Mouse (Mus musculus): ENCODE results near the gene Cnih1. TPM values are rescaled to one million over a fixed set of nuclear protein-coding genes. Genes with fewer than 3 reads are reported as not detected.
A peak's percentile ranks its signal among the peaks of the same experiment; 100 is the strongest.
"Not testable (repeated sequence)": the region's sequence is repeated elsewhere in the genome, so short reads cannot be mapped to it uniquely, and the experiment has no call there.

Gene Cnih1
- 10 to 100 TPM; 80.1 to 80.9 TPM for total RNA-seq (2021)
- long read RNA-seq, experiment 1, transcript Cnih1-201 (5 exons, 1,538 nt): major isoform, 34 of 52 reads
- long read RNA-seq, experiment 1, transcript Cnih1-202 (6 exons, 789 nt): minor isoform, 11 of 52 reads
- long read RNA-seq, experiment 1, partial matches to known transcripts: 0 of 52 reads
- long read RNA-seq, experiment 1, other reads (novel, unspliced or antisense): 7 of 52 reads
- long read RNA-seq, experiment 2, transcript Cnih1-202 (6 exons, 789 nt): minor isoform, 12 of 44 reads
- long read RNA-seq, experiment 2, transcript Cnih1-201 (5 exons, 1,538 nt): major isoform, 27 of 44 reads
- long read RNA-seq, experiment 2, partial matches to known transcripts: 0 of 44 reads
- long read RNA-seq, experiment 2, other reads (novel, unspliced or antisense): 5 of 44 reads

- Histone ChIP-seq H3K4me3 (peak within 1 kb of the TSS; percentile 62), H3K27ac (peak within 1 kb of the TSS; percentile 92)
- DNase-seq (ENCODE audit: extremely low spot score in 1 of 2, low spot score in 2 of 2): peak; percentile 92 to 93
- intact Hi-C loops (cut with DNase I): loop anchor here (2.0 kb wide), 1 partner anchor 35 kb away; the partner anchor contains the start of gene Gmfb
- TF ChIP-seq CTCF (IDR thresholded peaks at IDR 0.05): peak; percentile 96
These were observed at the start of gene Cnih1 for GRCm38 (mm10) chr14:46787787-46788504. Gene Cnih1 (minus strand): TSS chr14:46788411.

- intact Hi-C loops (cut with DNase I): loop anchor here (1.0 to 5.0 kb wide), 2 partner anchors 10 to 255 kb away; partner anchors contain the start of gene Gmfb
- TF ChIP-seq CTCF (IDR thresholded peaks at IDR 0.05): no peak; the same call in 1 of the 2 replicates
- H3K4me3 ChIP-seq: peak overlapping the region; percentile 99
- DNase-seq (ENCODE audit: extremely low spot score in 1 of 2, low spot score in 2 of 2): peak in 1 of 2 experiments; percentile 22
- peak overlapping the region; percentile 87 for H3K27ac ChIP-seq
These were observed 44.4 kb upstream of the Cnih1 start for GRCm38 (mm10) chr14:46832354-46833272.

DNA sequence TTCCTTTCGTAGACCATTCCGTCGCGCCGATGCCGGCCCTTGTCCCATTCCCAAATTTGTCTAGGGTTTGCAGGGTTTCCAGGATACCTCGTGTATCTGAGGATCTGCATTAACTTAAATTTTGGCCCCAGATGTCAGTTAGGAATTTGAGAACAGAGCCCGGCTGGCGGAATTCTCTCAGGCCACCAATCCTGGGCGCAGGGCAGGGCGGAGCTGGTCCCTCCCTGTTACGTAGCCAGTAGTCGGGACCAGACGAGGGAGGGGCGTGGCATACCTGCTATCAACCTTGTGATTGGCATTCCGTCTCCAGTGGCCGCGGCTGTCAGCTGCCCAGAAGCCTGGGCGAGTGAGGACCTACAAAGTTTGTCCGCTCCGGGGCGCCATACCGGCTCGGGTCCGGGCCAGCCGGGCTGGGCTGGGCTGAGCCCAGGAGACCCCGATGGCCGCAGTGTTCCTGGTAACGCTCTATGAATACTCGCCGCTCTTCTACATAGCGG is 43.7 kb upstream of the Cnih1 start, which contains the start of gene Cgrrf1:
Gene Cgrrf1 (plus strand): TSS at position 289 of the 497 bp plus-strand sequence.
- peak within 1 kb of the TSS; percentile 87 for H3K27ac ChIP-seq
- DNase-seq (ENCODE audit: extremely low spot score in 1 of 2, low spot score in 2 of 2): peak; percentile 92 to 93
- H3K4me3 ChIP-seq: peak within 1 kb of the TSS; percentile 99
- intact Hi-C loops (cut with DNase I): loop anchor here (1.0 to 5.0 kb wide), 2 partner anchors 10 to 255 kb away; partner anchors contain the start of gene Gmfb
- peak; percentile 47 for TF ChIP-seq CTCF (IDR thresholded peaks at IDR 0.05)

GRCm38 (mm10) chr14:46831295-46831694 is 43.1 kb upstream of the Cnih1 start:
- Histone ChIP-seq H3K4me3 (peak overlapping the region; percentile 99), H3K27ac (no peak overlapping the region; the same call in 1 of the 2 replicates)
- intact Hi-C loops (cut with DNase I): loop anchor here (5.0 kb wide), 1 partner anchor 256 kb away; no protein-coding TSS in a partner anchor
- TF ChIP-seq CTCF (IDR thresholded peaks at IDR 0.05): no peak
- no peak for DNase-seq (ENCODE audit: extremely low spot score in 1 of 2, low spot score in 2 of 2)

DNA sequence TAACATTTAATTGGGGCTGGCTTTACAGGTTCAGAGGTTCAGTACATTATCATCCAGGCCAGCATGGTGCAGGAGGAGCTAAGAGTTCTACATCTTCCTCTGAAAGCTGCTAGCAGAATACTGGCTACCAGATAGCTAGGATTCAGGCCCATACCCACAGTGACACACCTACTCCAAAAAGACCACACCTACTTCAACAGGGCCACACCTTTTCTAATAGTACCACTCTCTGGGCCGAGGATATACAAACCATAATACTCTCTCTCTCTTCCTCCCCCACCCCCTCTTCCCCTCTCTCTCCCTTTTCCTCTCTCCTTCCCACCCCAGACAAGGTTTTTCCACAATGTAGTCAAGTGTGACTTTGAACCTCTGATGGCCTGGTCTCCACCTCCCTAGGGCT is 39.2 kb upstream of the Cnih1 start:
- H3K27ac ChIP-seq: no peak overlapping the region
- intact Hi-C loops (cut with DNase I): no loop called here
- no peak overlapping the region for H3K4me3 ChIP-seq
- DNase-seq (ENCODE audit: extremely low spot score in 1 of 2, low spot score in 2 of 2): no peak
- no peak for TF ChIP-seq CTCF (IDR thresholded peaks at IDR 0.05)

GRCm38 (mm10) chr14:46823996-46824395 is 35.8 kb upstream of the Cnih1 start:
- Histone ChIP-seq H3K27ac (no peak overlapping the region), H3K4me3 (no peak overlapping the region)
- DNase-seq (ENCODE audit: extremely low spot score in 1 of 2, low spot score in 2 of 2): no peak
- intact Hi-C loops (cut with DNase I): loop anchor here (2.0 kb wide), 1 partner anchor 35 kb away; the partner anchor contains the start of gene Cnih1
- TF ChIP-seq CTCF (IDR thresholded peaks at IDR 0.05): no peak

GRCm38 (mm10) chr14:46821873-46822716 is 33.9 kb upstream of the Cnih1 start, which contains the start of gene Gmfb:
Gene Gmfb (minus strand): TSS chr14:46822242.
- H3K27ac ChIP-seq: peak within 1 kb of the TSS; percentile 95
- DNase-seq (ENCODE audit: extremely low spot score in 1 of 2, low spot score in 2 of 2): peak; percentile 97 to 100
- peak within 1 kb of the TSS; percentile 76 for H3K4me3 ChIP-seq
- intact Hi-C loops (cut with DNase I): loop anchor here (1.0 to 2.0 kb wide), 2 partner anchors 10 to 33 kb away; partner anchors contain the start of genes Cgrrf1 and Cnih1
- peak; percentile 33 for TF ChIP-seq CTCF (IDR thresholded peaks at IDR 0.05)

DNA sequence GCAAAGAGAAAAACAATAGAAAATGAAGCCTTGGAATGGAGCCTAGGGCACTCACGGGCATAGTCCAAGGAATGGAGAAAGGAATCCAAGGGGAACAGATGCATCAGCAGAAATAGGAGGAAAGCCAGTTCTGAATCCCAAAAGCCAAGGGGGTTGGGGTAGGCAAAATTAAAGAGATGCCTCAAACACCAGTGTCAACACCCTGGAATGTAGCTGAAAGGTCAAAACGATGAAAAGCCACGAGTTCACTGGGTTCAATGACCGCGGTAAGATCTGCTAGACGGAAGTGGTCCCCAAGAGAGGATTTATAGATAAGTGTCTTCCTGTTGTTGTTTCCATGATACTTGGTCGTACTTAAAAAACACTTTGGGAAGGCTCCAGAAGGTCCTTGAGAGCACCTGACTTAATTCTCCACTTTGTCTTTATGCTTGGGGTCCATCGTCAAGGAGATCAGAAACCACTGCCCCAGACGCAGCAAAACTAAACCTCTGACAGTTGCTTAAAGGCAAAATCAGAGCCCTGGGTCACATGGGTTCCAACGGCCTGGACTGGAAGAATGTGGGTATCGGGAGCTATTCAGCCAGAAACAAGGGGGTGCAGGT is 33.2 kb upstream of the Cnih1 start:
- no peak for DNase-seq (ENCODE audit: extremely low spot score in 1 of 2, low spot score in 2 of 2)
- intact Hi-C loops (cut with DNase I): no loop called here
- H3K4me3 ChIP-seq: peak overlapping the region; percentile 76
- no peak for TF ChIP-seq CTCF (IDR thresholded peaks at IDR 0.05)
- peak overlapping the region; percentile 95 for H3K27ac ChIP-seq

- H3K27ac ChIP-seq; intact Hi-C loops (cut with DNase I); H3K4me3 ChIP-seq; DNase-seq (ENCODE audit: extremely low spot score in 1 of 2, low spot score in 2 of 2): not testable (repeated sequence)
These were observed 31.8 kb upstream of the Cnih1 start for GRCm38 (mm10) chr14:46819961-46820360.

Data from left cerebral cortex, adult 2 months (tissue).